Mouse (Mus musculus) intestine, embryonic 15.5 days (tissue): ENCODE measurements around the gene Sertad2. TPM values are rescaled to one million over a fixed set of nuclear protein-coding genes. Genes with fewer than 3 reads are reported as not detected.

Experiments used
- ATAC-seq: fragments of 200-750 bp; cut with Nextera tagmentation; 2 replicates; pipeline ENCODE4 v1.8.0; 2017; ENCODE audit warnings: moderate TSS enrichment, moderate library complexity
- H3K27ac ChIP-seq: fragments of 300-500 bp; sonication (generic); 2 replicates; pipeline ENCODE4 v1.5.1; 2015; ENCODE audit warnings: mild to moderate bottlenecking, inconsistent platforms
- H3K27me3 ChIP-seq: fragments of 300-500 bp; sonication (generic); replicated peaks from 2 replicates; pipeline ENCODE4 v1.6.1; 2015; ENCODE audit warnings: inconsistent platforms
- H3K36me3 ChIP-seq: fragments of 300-500 bp; sonication (generic); 2 replicates; pipeline ENCODE4 v1.6.1; 2015; ENCODE audit warnings: inconsistent platforms
- H3K4me1 ChIP-seq: fragments of 300-500 bp; sonication (generic); replicated peaks from 2 replicates; pipeline ENCODE4 v1.6.1; 2015; ENCODE audit warnings: inconsistent platforms
- H3K4me2 ChIP-seq: fragments of 300-500 bp; sonication (generic); replicated peaks from 2 replicates; pipeline ENCODE4 v1.6.1; 2015; ENCODE audit warnings: mild to moderate bottlenecking, inconsistent platforms
- H3K4me3 ChIP-seq: fragments of 300-500 bp; sonication (generic); replicated peaks from 2 replicates; pipeline ENCODE4 v1.5.1; 2015; ENCODE audit warnings: inconsistent platforms
- H3K9ac ChIP-seq: fragments of 300-500 bp; sonication (generic); 2 replicates; pipeline ENCODE4 v1.6.1; 2015; ENCODE audit warnings: inconsistent platforms
- H3K9me3 ChIP-seq: fragments of 300-500 bp; sonication (generic); 2 replicates; pipeline ENCODE4 v1.6.1; 2016; ENCODE audit warnings: inconsistent platforms
- WGBS: fragments of 180-500 bp; shearing (Covaris S2); methylation state at CpG from one replicate; pipeline ENCODE4 v1.1.7; 2015; 5-methylcytosine and 5-hydroxymethylcytosine counted together
- polyA plus RNA-seq: library from polyadenylated mRNA; unstranded; fragments of >200 nt; fragmentation: Nextera tagmentation; extraction: Ambion mirVana; gene quantifications from 2 replicates; pipeline ENCODE4 v1.2.1, GENCODE M21; 2015

The Sertad2 gene
- polyA plus RNA-seq: 35.6 and 36.9 TPM in 2 replicates

- peak within 1 kb of the TSS; percentile 70 for H3K9ac ChIP-seq
- H3K4me1 ChIP-seq: 0 out of 2 replicates have a peak, but pooled peaks cover 5% of the 10 kb centered on the region
- no peaks in the 10 kb centered on the region for H3K36me3 ChIP-seq
- no peaks in the 10 kb centered on the region for H3K9me3 ChIP-seq
- H3K27me3 ChIP-seq: no peaks in the 10 kb centered on the region; the same call in 1 of the 2 replicates
- ATAC-seq: peak; percentile 99
- under 1% methylated on average over 54 of the region's 62 CpGs for WGBS
- H3K27ac ChIP-seq: peak within 1 kb of the TSS; percentile 91
- H3K4me3 ChIP-seq: peak within 1 kb of the TSS; percentile 91
- peak within 1 kb of the TSS; percentile 82 for H3K4me2 ChIP-seq
These were observed at the start of gene Sertad2 for GRCm38 (mm10) chr11:20542739-20543452. TSS of gene Sertad2 (plus strand) at chr11:20543253.

GRCm38 (mm10) chr11:20493922-20494626, 49.0 kb upstream of the Sertad2 start:
- no peaks in the 10 kb centered on the region for H3K9me3 ChIP-seq
- no peak overlapping the region for H3K9ac ChIP-seq
- 56% methylated on average over 6 of the region's 6 CpGs for WGBS
- no peaks in the 10 kb centered on the region for H3K36me3 ChIP-seq
- 0 out of 2 replicates have a peak overlapping the region, but pooled peaks have one; percentile 32 for H3K27ac ChIP-seq
- peak; percentile 90 for ATAC-seq
- no peaks in the 10 kb centered on the region for H3K4me1 ChIP-seq
- H3K4me3 ChIP-seq: no peak overlapping the region
- H3K27me3 ChIP-seq: no peaks in the 10 kb centered on the region
- H3K4me2 ChIP-seq: no peak overlapping the region

- Histone ChIP-seq H3K27ac (no peak overlapping the region), H3K27me3 (no peaks in the 10 kb centered on the region), H3K9ac (no peak overlapping the region), H3K4me2 (no peak overlapping the region), H3K9me3 (no peaks in the 10 kb centered on the region), H3K36me3 (no peaks in the 10 kb centered on the region), H3K4me1 (no peaks in the 10 kb centered on the region), H3K4me3 (no peak overlapping the region)
- ATAC-seq: no peak
- 42% methylated on average over 3 of the region's 3 CpGs for WGBS
These were observed 42.5 kb upstream of the Sertad2 start for GRCm38 (mm10) chr11:20500516-20500915.

GRCm38 (mm10) chr11:20501160-20501955, 41.7 kb upstream of the Sertad2 start:
- H3K4me3 ChIP-seq: no peak overlapping the region
- no peaks in the 10 kb centered on the region for H3K27me3 ChIP-seq
- no peaks in the 10 kb centered on the region for H3K36me3 ChIP-seq
- 73% methylated on average over 5 of the region's 5 CpGs for WGBS
- H3K4me2 ChIP-seq: no peak overlapping the region
- H3K27ac ChIP-seq: no peak overlapping the region
- no peaks in the 10 kb centered on the region for H3K9me3 ChIP-seq
- no peak overlapping the region for H3K9ac ChIP-seq
- ATAC-seq: no peak
- H3K4me1 ChIP-seq: no peaks in the 10 kb centered on the region

- H3K9ac ChIP-seq: no peak overlapping the region
- ATAC-seq: no peak
- H3K4me2 ChIP-seq: no peak overlapping the region
- H3K27ac ChIP-seq: no peak overlapping the region
- no peaks in the 10 kb centered on the region for H3K9me3 ChIP-seq
- WGBS: 80% methylated on average over 6 of the region's 6 CpGs
- H3K4me3 ChIP-seq: no peak overlapping the region
- H3K4me1 ChIP-seq: no peaks in the 10 kb centered on the region
- H3K36me3 ChIP-seq: no peaks in the 10 kb centered on the region
- no peaks in the 10 kb centered on the region for H3K27me3 ChIP-seq
These were observed 29.5 kb upstream of the Sertad2 start for GRCm38 (mm10) chr11:20513574-20513973.

GRCm38 (mm10) chr11:20514757-20515156, 28.3 kb upstream of the Sertad2 start:
- H3K4me3 ChIP-seq: no peak overlapping the region
- no peaks in the 10 kb centered on the region for H3K27me3 ChIP-seq
- no peak overlapping the region for H3K27ac ChIP-seq
- ATAC-seq: no peak
- H3K9ac ChIP-seq: no peak overlapping the region
- no peak overlapping the region for H3K4me2 ChIP-seq
- WGBS: 55% methylated on average over 4 of the region's 4 CpGs
- H3K9me3 ChIP-seq: no peaks in the 10 kb centered on the region
- H3K36me3 ChIP-seq: no peaks in the 10 kb centered on the region
- H3K4me1 ChIP-seq: no peaks in the 10 kb centered on the region

- Histone ChIP-seq H3K4me3 (no peak overlapping the region), H3K9ac (no peak overlapping the region), H3K36me3 (no peaks in the 10 kb centered on the region), H3K4me1 (no peaks in the 10 kb centered on the region), H3K9me3 (no peaks in the 10 kb centered on the region), H3K27me3 (no peaks in the 10 kb centered on the region), H3K4me2 (no peak overlapping the region), H3K27ac (no peak overlapping the region)
- no peak for ATAC-seq
- 90% methylated on average over 2 of the region's 2 CpGs for WGBS
These were observed 21.7 kb upstream of the Sertad2 start for GRCm38 (mm10) chr11:20521321-20521720.

GRCm38 (mm10) chr11:20522750-20523149, 20.3 kb upstream of the Sertad2 start:
- Histone ChIP-seq H3K4me2 (no peak overlapping the region), H3K27me3 (no peaks in the 10 kb centered on the region), H3K36me3 (no peaks in the 10 kb centered on the region), H3K4me3 (no peak overlapping the region), H3K9ac (no peak overlapping the region), H3K9me3 (no peaks in the 10 kb centered on the region), H3K27ac (no peak overlapping the region), H3K4me1 (no peaks in the 10 kb centered on the region)
- ATAC-seq: no peak
- 69% methylated on average over 4 of the region's 4 CpGs for WGBS

GRCm38 (mm10) chr11:20524435-20524834, 18.6 kb upstream of the Sertad2 start:
- ATAC-seq: peak; percentile 69; the same call in 1 of the 2 replicates
- Histone ChIP-seq H3K27ac (no peak overlapping the region), H3K4me3 (no peak overlapping the region), H3K36me3 (no peaks in the 10 kb centered on the region), H3K4me1 (no peaks in the 10 kb centered on the region), H3K9ac (no peak overlapping the region), H3K9me3 (no peaks in the 10 kb centered on the region), H3K4me2 (no peak overlapping the region), H3K27me3 (no peaks in the 10 kb centered on the region)
- 97% methylated on average over 1 of the region's 1 CpGs for WGBS

GRCm38 (mm10) chr11:20525909-20526308, 17.1 kb upstream of the Sertad2 start:
- Histone ChIP-seq H3K9me3 (no peaks in the 10 kb centered on the region), H3K4me1 (no peaks in the 10 kb centered on the region), H3K27me3 (no peaks in the 10 kb centered on the region), H3K9ac (no peak overlapping the region), H3K36me3 (no peaks in the 10 kb centered on the region), H3K4me3 (no peak overlapping the region), H3K27ac (no peak overlapping the region), H3K4me2 (no peak overlapping the region)
- 83% methylated on average over 8 of the region's 8 CpGs for whole genome bisulfite sequencing
- ATAC-seq: no peak

GRCm38 (mm10) chr11:20527901-20528300, 15.2 kb upstream of the Sertad2 start:
- no peak overlapping the region for H3K4me2 ChIP-seq
- WGBS: 94% methylated on average over 3 of the region's 3 CpGs
- H3K9ac ChIP-seq: no peak overlapping the region
- no peaks in the 10 kb centered on the region for H3K4me1 ChIP-seq
- no peak for ATAC-seq
- H3K27me3 ChIP-seq: no peaks in the 10 kb centered on the region
- H3K9me3 ChIP-seq: no peaks in the 10 kb centered on the region
- no peaks in the 10 kb centered on the region for H3K36me3 ChIP-seq
- no peak overlapping the region for H3K27ac ChIP-seq
- H3K4me3 ChIP-seq: no peak overlapping the region

GRCm38 (mm10) chr11:20531682-20531991, 11.4 kb upstream of the Sertad2 start:
- H3K4me2 ChIP-seq: peak overlapping the region; percentile 88
- WGBS: 16% methylated on average over 1 of the region's 1 CpGs
- peak overlapping the region; percentile 51 for H3K27ac ChIP-seq
- no peaks in the 10 kb centered on the region for H3K4me1 ChIP-seq
- H3K27me3 ChIP-seq: no peaks in the 10 kb centered on the region
- no peaks in the 10 kb centered on the region for H3K36me3 ChIP-seq
- no peaks in the 10 kb centered on the region for H3K9me3 ChIP-seq
- no peak; the same call in 1 of the 2 replicates for ATAC-seq
- H3K4me3 ChIP-seq: peak overlapping the region; percentile 51
- H3K9ac ChIP-seq: peak overlapping the region; percentile 42
